Mouse (Mus musculus): ENCODE data around the gene Sbk1. TPM values are rescaled to one million over a fixed set of nuclear protein-coding genes. Genes with fewer than 3 reads are reported as not detected.
"Not testable (repeated sequence)": the region's sequence is repeated elsewhere in the genome, so short reads cannot be mapped to it uniquely, and the experiment has no call there.

Gene Sbk1
- polyA plus RNA-seq, 1 experiment from 2014 or later = 247 TPM

GRCm38 (mm10) chr7:126325576-126326273 is 53.3 kb downstream of the Sbk1 start:
- not testable (repeated sequence) for H3K4me2 ChIP-seq; H3K36me3 ChIP-seq; H3K9ac ChIP-seq; ATAC-seq (ENCODE audit: low read depth); H3K27ac ChIP-seq (replicated peaks); H3K4me3 ChIP-seq; H3K4me1 ChIP-seq (replicated peaks); H3K9me3 ChIP-seq
- 28% methylated on average over 9 of the region's 9 CpGs for WGBS
- peaks cover 12% of the 10 kb centered on the region; the same call in 1 of the 2 replicates for H3K27me3 ChIP-seq

GRCm38 (mm10) chr7:126328848-126329247 is 56.4 kb downstream of the Sbk1 start:
- H3K4me3 ChIP-seq; H3K4me2 ChIP-seq; H3K4me1 ChIP-seq (replicated peaks); H3K9me3 ChIP-seq; ATAC-seq (ENCODE audit: low read depth); H3K9ac ChIP-seq; H3K36me3 ChIP-seq; H3K27ac ChIP-seq (replicated peaks): not testable (repeated sequence)
- WGBS = 86% methylated on average over 5 of the region's 6 CpGs
- H3K27me3 ChIP-seq = peaks cover 12% of the 10 kb centered on the region; the same call in 1 of the 2 replicates

- no peak for ATAC-seq (ENCODE audit: low read depth)
- Histone ChIP-seq H3K27me3 (0 out of 2 replicates have a peak, but pooled peaks cover 4% of the 10 kb centered on the region), H3K9ac (no peak overlapping the region), H3K9me3 (no peaks in the 10 kb centered on the region), H3K27ac (replicated peaks) (no peak overlapping the region), H3K36me3 (no peaks in the 10 kb centered on the region), H3K4me2 (no peak overlapping the region), H3K4me3 (no peak overlapping the region), H3K4me1 (replicated peaks) (peaks cover under 1% of the 10 kb centered on the region; the same call in 1 of the 2 replicates)
- 84% methylated on average over 9 of the region's 9 CpGs for WGBS
Measured at GRCm38 (mm10) chr7:126329907-126330645, 57.7 kb downstream of the Sbk1 start.

GRCm38 (mm10) chr7:126330693-126331092 is 58.3 kb downstream of the Sbk1 start:
- H3K36me3 ChIP-seq = no peaks in the 10 kb centered on the region
- H3K4me1 ChIP-seq (replicated peaks) = no peaks in the 10 kb centered on the region
- no peaks in the 10 kb centered on the region for H3K27me3 ChIP-seq
- H3K4me2 ChIP-seq = no peak overlapping the region
- H3K27ac ChIP-seq (replicated peaks) = no peak overlapping the region
- H3K9ac ChIP-seq = no peak overlapping the region
- no peaks in the 10 kb centered on the region for H3K9me3 ChIP-seq
- 58% methylated on average over 2 of the region's 2 CpGs for WGBS
- H3K4me3 ChIP-seq = no peak overlapping the region
- no peak for ATAC-seq (ENCODE audit: low read depth)

GRCm38 (mm10) chr7:126332691-126333090 is 60.3 kb downstream of the Sbk1 start:
- Histone ChIP-seq H3K4me3 (no peak overlapping the region), H3K4me2 (no peak overlapping the region), H3K4me1 (replicated peaks) (no peaks in the 10 kb centered on the region), H3K9ac (no peak overlapping the region), H3K27me3 (no peaks in the 10 kb centered on the region; the same call in 1 of the 2 replicates), H3K36me3 (no peaks in the 10 kb centered on the region), H3K9me3 (no peaks in the 10 kb centered on the region), H3K27ac (replicated peaks) (no peak overlapping the region)
- no peak for ATAC-seq (ENCODE audit: low read depth)
- WGBS = 71% methylated on average over 3 of the region's 3 CpGs

GRCm38 (mm10) chr7:126335556-126335955 is 63.1 kb downstream of the Sbk1 start:
- H3K4me2 ChIP-seq = no peak overlapping the region
- ATAC-seq (ENCODE audit: low read depth) = no peak
- no peak overlapping the region for H3K4me3 ChIP-seq
- no peak overlapping the region for H3K9ac ChIP-seq
- H3K27ac ChIP-seq (replicated peaks) = no peak overlapping the region
- no peaks in the 10 kb centered on the region for H3K9me3 ChIP-seq
- H3K36me3 ChIP-seq = no peaks in the 10 kb centered on the region
- WGBS = 79% methylated on average over 1 of the region's 1 CpGs
- H3K4me1 ChIP-seq (replicated peaks) = no peaks in the 10 kb centered on the region
- no peaks in the 10 kb centered on the region; the same call in 1 of the 2 replicates for H3K27me3 ChIP-seq

- no peak overlapping the region for H3K4me3 ChIP-seq
- H3K4me2 ChIP-seq = no peak overlapping the region
- H3K27me3 ChIP-seq = no peaks in the 10 kb centered on the region; the same call in 1 of the 2 replicates
- no peaks in the 10 kb centered on the region for H3K9me3 ChIP-seq
- H3K27ac ChIP-seq (replicated peaks) = no peak overlapping the region
- H3K36me3 ChIP-seq = no peaks in the 10 kb centered on the region
- H3K9ac ChIP-seq = no peak overlapping the region
- no peaks in the 10 kb centered on the region for H3K4me1 ChIP-seq (replicated peaks)
- ATAC-seq (ENCODE audit: low read depth) = no peak
- WGBS = 86% methylated on average over 8 of the region's 8 CpGs
Measured at GRCm38 (mm10) chr7:126338906-126339305, 66.5 kb downstream of the Sbk1 start.

- no peak overlapping the region for H3K4me2 ChIP-seq
- no peaks in the 10 kb centered on the region for H3K36me3 ChIP-seq
- no peak overlapping the region for H3K9ac ChIP-seq
- H3K27me3 ChIP-seq = no peaks in the 10 kb centered on the region; the same call in 1 of the 2 replicates
- H3K9me3 ChIP-seq = no peaks in the 10 kb centered on the region
- ATAC-seq (ENCODE audit: low read depth) = no peak
- 80% methylated on average over 8 of the region's 8 CpGs for WGBS
- H3K4me3 ChIP-seq = no peak overlapping the region
- H3K4me1 ChIP-seq (replicated peaks) = no peaks in the 10 kb centered on the region
- H3K27ac ChIP-seq (replicated peaks) = no peak overlapping the region
Measured at GRCm38 (mm10) chr7:126339521-126339971, 67.1 kb downstream of the Sbk1 start.

- Histone ChIP-seq H3K27ac (replicated peaks) (no peak overlapping the region), H3K9me3 (no peaks in the 10 kb centered on the region), H3K4me1 (replicated peaks) (no peaks in the 10 kb centered on the region), H3K9ac (no peak overlapping the region), H3K36me3 (no peaks in the 10 kb centered on the region), H3K4me3 (no peak overlapping the region), H3K27me3 (no peaks in the 10 kb centered on the region; the same call in 1 of the 2 replicates), H3K4me2 (no peak overlapping the region)
- WGBS = 74% methylated on average over 6 of the region's 6 CpGs
- ATAC-seq (ENCODE audit: low read depth) = no peak
Measured at GRCm38 (mm10) chr7:126340206-126340618, 67.8 kb downstream of the Sbk1 start.

GRCm38 (mm10) chr7:126340896-126341295 is 68.5 kb downstream of the Sbk1 start:
- 58% methylated on average over 6 of the region's 6 CpGs for WGBS
- Histone ChIP-seq H3K4me1 (replicated peaks) (no peaks in the 10 kb centered on the region), H3K36me3 (no peaks in the 10 kb centered on the region), H3K9me3 (no peaks in the 10 kb centered on the region), H3K27me3 (no peaks in the 10 kb centered on the region; the same call in 1 of the 2 replicates), H3K9ac (no peak overlapping the region), H3K4me2 (no peak overlapping the region), H3K27ac (replicated peaks) (no peak overlapping the region), H3K4me3 (no peak overlapping the region)
- ATAC-seq (ENCODE audit: low read depth) = no peak
